Mouse (Mus musculus) kidney, postnatal 0 days (tissue): ENCODE results near the gene Dnah1. TPM values are rescaled to one million over a fixed set of nuclear protein-coding genes. Genes with fewer than 3 reads are reported as not detected.

Experiments used
- ATAC-seq: fragments of 200-750 bp; cut with Nextera tagmentation; replicated peaks from 2 replicates; pipeline ENCODE4 v1.8.0; 2017; ENCODE audit warnings: low read depth, moderate number of reproducible peaks, moderate TSS enrichment, moderate library complexity; ENCODE audit not compliant: low FRiP score
- DNase-seq: peaks from one replicate; pipeline ENCODE4 v3.0.0-alpha.2; 2016; ENCODE audit warnings: low spot score
- H3K27ac ChIP-seq: fragments of 300-500 bp; sonication (generic); 2 replicates; pipeline ENCODE4 v1.5.1; 2014; ENCODE audit warnings: mild to moderate bottlenecking
- H3K27me3 ChIP-seq: fragments of 300-500 bp; sonication (generic); 2 replicates; pipeline ENCODE4 v1.6.1; 2014; ENCODE audit warnings: low read length, mixed read lengths; ENCODE audit not compliant: insufficient read depth
- H3K36me3 ChIP-seq: fragments of 300-500 bp; sonication (generic); 2 replicates; pipeline ENCODE4 v1.6.1; 2014; ENCODE audit warnings: low read length, mixed read lengths; ENCODE audit not compliant: insufficient read depth
- H3K4me1 ChIP-seq: fragments of 300-500 bp; sonication (generic); replicated peaks from 2 replicates; pipeline ENCODE4 v1.6.1; 2014; ENCODE audit warnings: antibody characterized with exemption, low read length, mixed read lengths; ENCODE audit not compliant: insufficient read depth
- H3K4me2 ChIP-seq: fragments of 300-500 bp; sonication (generic); 2 replicates; pipeline ENCODE4 v1.6.1; 2014; ENCODE audit warnings: mild to moderate bottlenecking, low read length, moderate library complexity, mixed read lengths
- H3K4me3 ChIP-seq: fragments of 300-500 bp; sonication (generic); replicated peaks from 2 replicates; pipeline ENCODE4 v1.5.1; 2014; ENCODE audit warnings: low read depth, low read length
- H3K9ac ChIP-seq: fragments of 300-500 bp; sonication (generic); 2 replicates; pipeline ENCODE4 v1.6.1; 2014; ENCODE audit warnings: low read depth, low read length
- H3K9me3 ChIP-seq: fragments of 300-500 bp; sonication (generic); replicated peaks from 2 replicates; pipeline ENCODE4 v1.6.1; 2016; ENCODE audit warnings: low read length, inconsistent platforms, mixed read lengths
- CTCF ChIP-seq: IDR thresholded peaks from 2 replicates; pipeline ENCODE4 v1.5.1; 2016; ENCODE audit warnings: antibody characterized with exemption, low read depth, mild to moderate bottlenecking, moderate library complexity
- WGBS: fragments of 180-500 bp; shearing (Covaris S2); extraction: QIAGEN DNeasy Blood & Tissue Kit; methylation state at CpG from one replicate; pipeline ENCODE4 v1.1.7; 2014; 5-methylcytosine and 5-hydroxymethylcytosine counted together
- polyA plus RNA-seq: library from polyadenylated mRNA; unstranded; fragments of >200 nt; fragmentation: Nextera tagmentation; extraction: Ambion mirVana; gene quantifications from 2 replicates; pipeline ENCODE4 v1.2.1, GENCODE M21; 2015

The Dnah1 gene
- polyA plus RNA-seq, 1 experiment from 2014 or later, result 4.3 TPM

DNA sequence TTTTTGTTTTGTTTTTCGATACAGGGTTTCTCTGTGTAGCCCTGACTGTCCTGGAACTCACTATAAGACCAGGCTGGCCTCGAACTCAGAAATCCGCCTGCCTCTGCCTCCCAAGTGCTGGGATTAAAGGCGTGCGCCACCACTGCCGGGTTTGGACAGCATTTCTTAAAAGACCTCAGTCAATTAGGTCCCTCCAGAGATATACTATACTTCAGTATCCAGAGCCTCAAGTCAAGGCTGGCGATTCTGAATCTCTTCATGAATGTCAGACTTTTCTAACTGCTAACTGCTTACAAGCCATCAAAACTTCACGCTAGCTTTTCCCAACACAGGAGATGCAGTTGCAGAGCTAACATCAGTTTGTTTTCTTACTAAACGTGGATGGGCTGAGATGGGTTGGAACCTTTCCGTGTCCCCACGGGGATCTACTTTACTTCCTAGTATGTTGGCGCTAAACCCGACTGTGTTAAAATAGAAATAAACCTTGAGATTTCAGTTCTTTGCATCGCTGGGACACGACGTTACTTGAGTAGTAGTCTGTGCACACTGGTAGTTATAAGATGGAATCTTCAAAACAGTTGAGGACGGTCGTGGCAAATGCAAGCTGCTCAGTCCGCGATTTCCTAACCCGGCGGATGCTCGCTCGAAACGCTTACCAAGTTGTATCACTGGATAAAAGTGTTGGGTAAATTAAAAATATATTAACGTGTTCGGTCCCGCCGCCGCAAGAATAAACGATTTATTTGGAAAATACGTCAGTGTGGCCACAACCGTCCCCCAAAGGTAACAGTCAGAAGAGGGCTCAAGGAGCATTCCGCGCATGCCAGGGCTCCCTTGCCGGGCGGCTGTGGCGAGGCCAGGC lies 73.2 kb downstream of the Dnah1 start:
- Histone ChIP-seq H3K9ac (peak overlapping the region; percentile 99), H3K4me3 (peak overlapping the region; percentile 99), H3K4me1 (0 out of 2 replicates have a peak, but pooled peaks cover 3% of the 10 kb centered on the region), H3K27ac (peak overlapping the region; percentile 90), H3K9me3 (no peaks in the 10 kb centered on the region), H3K27me3 (no peaks in the 10 kb centered on the region), H3K4me2 (peak overlapping the region; percentile 73), H3K36me3 (peaks cover 27% of the 10 kb centered on the region)
- ATAC-seq (no peak), DNase-seq (peak; percentile 84)
- WGBS, result 16% methylated on average over 38 of the region's 38 CpGs
- TF ChIP-seq CTCF, result no peak

DNA sequence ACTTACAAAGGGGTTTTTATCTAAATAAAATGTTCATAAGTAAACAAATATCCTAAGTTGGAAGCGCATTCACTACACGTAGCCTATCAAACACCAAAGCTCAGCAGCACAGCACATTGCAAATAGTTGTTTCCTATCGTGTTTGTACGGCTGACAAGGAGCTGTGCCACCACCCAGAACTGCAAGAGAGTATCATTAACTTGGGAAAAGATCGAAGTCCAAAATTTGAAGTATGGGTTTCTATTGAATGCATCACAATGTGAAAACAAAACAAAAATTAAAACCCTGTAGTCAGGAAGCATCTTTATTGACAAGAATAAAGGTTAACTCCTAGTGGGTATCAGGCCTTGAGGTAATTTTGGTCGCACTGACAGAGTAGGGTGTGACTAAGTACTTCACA lies 75.3 kb downstream of the Dnah1 start:
- H3K9me3 ChIP-seq, result no peaks in the 10 kb centered on the region
- no peak for DNase-seq
- no peak overlapping the region for H3K9ac ChIP-seq
- no peak overlapping the region for H3K4me2 ChIP-seq
- no peaks in the 10 kb centered on the region for H3K27me3 ChIP-seq
- no peak overlapping the region for H3K27ac ChIP-seq
- H3K4me3 ChIP-seq, result no peak overlapping the region
- ATAC-seq, result no peak
- no peak for TF ChIP-seq CTCF
- 0 out of 2 replicates have a peak, but pooled peaks cover 3% of the 10 kb centered on the region for H3K4me1 ChIP-seq
- peaks cover 7% of the 10 kb centered on the region; the same call in 1 of the 2 replicates for H3K36me3 ChIP-seq
- 91% methylated on average over 6 of the region's 6 CpGs for WGBS

DNA sequence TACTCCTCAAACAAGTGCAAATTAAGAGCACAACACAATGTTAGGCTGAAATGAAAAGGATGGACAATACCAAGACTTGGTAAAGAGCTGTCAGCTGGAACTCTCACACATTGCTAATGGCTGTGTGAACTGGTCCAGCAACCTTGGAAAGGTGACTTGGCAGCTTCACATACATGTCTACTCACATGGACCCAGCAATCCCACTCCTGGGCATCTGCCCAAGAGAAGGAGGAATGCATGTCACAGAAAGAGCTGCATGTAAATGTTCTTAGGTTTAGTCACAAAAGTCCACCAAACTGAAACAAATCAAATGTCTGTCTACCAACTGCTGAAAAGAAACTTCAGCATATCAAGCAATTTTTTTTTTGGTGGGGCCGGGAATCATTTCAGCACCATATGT lies 77.8 kb downstream of the Dnah1 start:
- no peaks in the 10 kb centered on the region for H3K36me3 ChIP-seq
- WGBS, result 71% methylated on average over 1 of the region's 1 CpGs

DNA sequence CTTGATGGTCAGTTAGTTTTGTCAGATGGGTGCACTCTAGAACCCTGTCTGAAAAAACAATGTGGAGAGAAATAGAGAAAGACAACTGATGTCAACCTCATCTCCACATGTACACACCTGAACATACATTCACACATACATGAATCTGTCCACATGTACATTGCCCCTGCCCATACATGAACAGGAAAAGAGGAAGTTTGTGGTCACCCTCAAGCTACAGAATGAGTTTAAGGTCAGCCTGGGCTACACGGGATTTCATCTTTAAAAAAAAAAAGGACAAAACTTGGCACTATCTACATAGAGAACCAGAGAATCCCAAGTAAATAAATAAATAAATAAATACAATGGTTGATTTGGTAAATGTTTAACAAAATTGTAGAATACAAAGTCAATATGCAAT lies 78.9 kb downstream of the Dnah1 start:
- H3K4me1 ChIP-seq, result no peaks in the 10 kb centered on the region
- H3K9me3 ChIP-seq, result no peaks in the 10 kb centered on the region
- DNase-seq (no peak), ATAC-seq (no peak)
- H3K4me2 ChIP-seq, result no peak overlapping the region
- no peaks in the 10 kb centered on the region for H3K36me3 ChIP-seq
- H3K9ac ChIP-seq, result no peak overlapping the region
- no peak for TF ChIP-seq CTCF
- H3K4me3 ChIP-seq, result no peak overlapping the region
- H3K27me3 ChIP-seq, result no peaks in the 10 kb centered on the region
- WGBS, result 88% methylated on average over 1 of the region's 1 CpGs
- no peak overlapping the region for H3K27ac ChIP-seq

More for the DNA sequence above, 77.8 kb downstream of the Dnah1 start:
- Histone ChIP-seq H3K4me1 (no peaks in the 10 kb centered on the region), H3K27me3 (no peaks in the 10 kb centered on the region), H3K4me3 (no peak overlapping the region), H3K4me2 (no peak overlapping the region), H3K9ac (no peak overlapping the region), H3K9me3 (no peaks in the 10 kb centered on the region), H3K27ac (no peak overlapping the region)
- ATAC-seq (no peak), DNase-seq (no peak)
- no peak for TF ChIP-seq CTCF

DNA sequence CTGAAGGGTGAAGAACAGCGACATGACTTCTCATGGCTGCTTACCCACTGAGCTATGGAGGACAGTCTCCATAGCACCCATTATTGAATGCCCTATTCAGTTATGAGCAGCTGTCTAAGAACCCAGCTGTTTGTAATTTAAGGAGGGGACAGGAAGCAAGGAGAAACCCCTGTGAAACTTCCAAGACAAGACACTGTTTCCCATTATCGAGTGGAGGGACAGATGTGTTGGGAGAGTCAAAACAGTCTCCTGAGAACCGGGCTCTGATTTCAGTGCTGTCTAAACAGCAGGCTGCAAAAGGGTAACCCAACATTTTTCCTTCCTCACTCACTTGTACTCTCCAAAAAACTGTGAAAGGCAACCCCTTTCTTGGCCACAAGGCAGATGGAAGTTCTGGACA lies 83.2 kb downstream of the Dnah1 start:
- Histone ChIP-seq H3K4me3 (no peak overlapping the region), H3K9me3 (no peaks in the 10 kb centered on the region), H3K4me2 (no peak overlapping the region), H3K27ac (no peak overlapping the region), H3K27me3 (no peaks in the 10 kb centered on the region), H3K9ac (no peak overlapping the region), H3K4me1 (no peaks in the 10 kb centered on the region), H3K36me3 (peaks cover 7% of the 10 kb centered on the region; the same call in 1 of the 2 replicates)
- DNase-seq, result no peak
- no peak for TF ChIP-seq CTCF
- WGBS, result 44% methylated on average over 3 of the region's 3 CpGs
- no peak for ATAC-seq

DNA sequence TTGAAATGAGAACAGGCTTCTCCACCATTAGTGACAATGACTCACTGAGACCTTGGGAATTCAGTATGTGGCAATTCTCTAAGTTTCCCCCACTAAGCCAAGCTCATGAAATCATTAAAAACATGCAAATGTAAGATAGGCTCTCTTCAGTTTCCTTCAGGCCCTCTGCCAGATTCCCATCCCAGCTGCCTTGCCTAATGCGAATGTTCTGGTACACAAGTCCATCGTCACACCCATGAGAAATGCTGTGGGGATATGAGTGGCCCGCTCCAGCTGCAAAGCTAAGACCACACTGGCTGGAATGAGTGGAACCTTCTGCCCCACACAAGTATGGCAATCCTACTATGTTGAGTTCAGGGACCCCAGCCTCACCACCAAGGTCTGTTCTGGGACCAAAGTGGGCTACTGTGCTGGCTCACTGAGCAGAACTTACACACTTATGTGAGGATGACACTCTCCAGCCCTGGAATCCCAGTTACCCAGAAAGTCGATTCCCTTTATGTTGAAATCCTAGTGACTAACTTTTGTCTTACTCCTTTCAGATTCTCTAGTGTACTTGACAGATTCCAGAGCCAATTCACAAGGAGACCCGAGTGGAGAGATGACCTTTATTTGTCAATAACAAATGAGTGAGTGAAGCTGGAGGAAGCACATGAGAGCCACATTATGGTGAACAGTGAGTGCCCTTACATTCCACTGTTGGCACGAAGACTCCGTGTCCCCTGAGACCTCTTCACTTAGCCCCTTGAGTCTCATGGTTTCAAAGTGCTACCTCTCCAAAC lies 86.4 kb downstream of the Dnah1 start:
- Histone ChIP-seq H3K27me3 (no peaks in the 10 kb centered on the region), H3K9me3 (no peaks in the 10 kb centered on the region), H3K4me3 (no peak overlapping the region), H3K4me2 (no peak overlapping the region), H3K27ac (no peak overlapping the region), H3K4me1 (no peaks in the 10 kb centered on the region; the same call in 1 of the 2 replicates), H3K9ac (no peak overlapping the region), H3K36me3 (peaks cover 7% of the 10 kb centered on the region; the same call in 1 of the 2 replicates)
- TF ChIP-seq CTCF, result no peak
- DNase-seq, result no peak
- WGBS, result 81% methylated on average over 7 of the region's 7 CpGs
- no peak for ATAC-seq
